Mouse (Mus musculus): ENCODE data around the gene Fbrsl1.

GRCm38 (mm10) chr5:110458936-110459335, 10.6 kb upstream of the Fbrsl1 start:
- TF ChIP-seq POLR2A (IDR thresholded peaks at IDR 0.05; ENCODE audit: insufficient read depth, low read depth, low read length), result no peak
- TF ChIP-seq EP300 (IDR thresholded peaks at IDR 0.05; ENCODE audit: insufficient read depth, low read depth, low read length), result no peak

All from heart, adult 2 months (tissue).